Mouse (Mus musculus) neural tube, embryonic 12.5 days (tissue): ENCODE data around the gene Gm17387. TPM values are rescaled to one million over a fixed set of nuclear protein-coding genes. Genes with fewer than 3 reads are reported as not detected.

ENCODE experiments used
- ATAC-seq: fragments of 200-750 bp; cut with Nextera tagmentation; 2 replicates; pipeline ENCODE4 v1.8.0; 2017; ENCODE audit warnings: low read depth, mild to moderate bottlenecking, moderate TSS enrichment, moderate library complexity; ENCODE audit not compliant: low FRiP score
- H3K27ac ChIP-seq: fragments of 300-500 bp; sonication (generic); 2 replicates; pipeline ENCODE4 v1.5.1; 2016
- H3K27me3 ChIP-seq: fragments of 300-500 bp; sonication (generic); replicated peaks from 2 replicates; pipeline ENCODE4 v1.6.1; 2016; ENCODE audit warnings: mild to moderate bottlenecking
- H3K36me3 ChIP-seq: fragments of 300-500 bp; sonication (generic); 2 replicates; pipeline ENCODE4 v1.6.1; 2016; ENCODE audit warnings: mild to moderate bottlenecking
- H3K4me1 ChIP-seq: fragments of 300-500 bp; sonication (generic); 2 replicates; pipeline ENCODE4 v1.6.1; 2016
- H3K4me2 ChIP-seq: fragments of 300-500 bp; sonication (generic); replicated peaks from 2 replicates; pipeline ENCODE4 v1.6.1; 2016; ENCODE audit warnings: mild to moderate bottlenecking
- H3K4me3 ChIP-seq: fragments of 300-500 bp; sonication (generic); 2 replicates; pipeline ENCODE4 v1.5.1; 2016
- H3K9ac ChIP-seq: fragments of 300-500 bp; sonication (generic); 2 replicates; pipeline ENCODE4 v1.6.1; 2016; ENCODE audit warnings: mild to moderate bottlenecking
- H3K9me3 ChIP-seq: fragments of 300-500 bp; sonication (generic); 2 replicates; pipeline ENCODE4 v1.6.1; 2016; ENCODE audit warnings: mild to moderate bottlenecking
- WGBS: fragments of 180-500 bp; shearing (Covaris S2); methylation state at CpG from one replicate; pipeline ENCODE4 v1.1.7; 2016; 5-methylcytosine and 5-hydroxymethylcytosine counted together
- polyA plus RNA-seq: library from polyadenylated mRNA; unstranded; fragments of >200 nt; fragmentation: Nextera tagmentation; extraction: Ambion mirVana; gene quantifications from 2 replicates; pipeline ENCODE4 v1.2.1, GENCODE M21; 2016

Gene Gm17387
- polyA plus RNA-seq, 1 experiment from 2014 or later = not detected

- Histone ChIP-seq H3K4me1 (peaks cover 5% of the 10 kb centered on the region), H3K27me3 (no peaks in the 10 kb centered on the region), H3K9ac (no peak overlapping the region), H3K9me3 (no peaks in the 10 kb centered on the region), H3K4me3 (no peak overlapping the region), H3K36me3 (no peaks in the 10 kb centered on the region), H3K27ac (0 out of 2 replicates have a peak overlapping the region, but pooled peaks have one; percentile 7), H3K4me2 (peak overlapping the region; percentile 25; the same call in 1 of the 2 replicates)
- no peak for ATAC-seq
- WGBS = 46% methylated on average over 6 of the region's 9 CpGs
Measured at GRCm38 (mm10) chr7:141040867-141041606, 12.1 kb downstream of the Gm17387 start.

- Histone ChIP-seq H3K27me3 (no peaks in the 10 kb centered on the region), H3K4me2 (no peak overlapping the region), H3K27ac (0 out of 2 replicates have a peak overlapping the region, but pooled peaks have one; percentile 7), H3K9me3 (no peaks in the 10 kb centered on the region), H3K4me3 (no peak overlapping the region), H3K9ac (no peak overlapping the region), H3K36me3 (no peaks in the 10 kb centered on the region), H3K4me1 (peaks cover 5% of the 10 kb centered on the region)
- ATAC-seq = peak; percentile 70; the same call in 1 of the 2 replicates
- WGBS = 34% methylated on average over 5 of the region's 5 CpGs
Measured at GRCm38 (mm10) chr7:141041661-141042060, 12.7 kb downstream of the Gm17387 start.

DNA sequence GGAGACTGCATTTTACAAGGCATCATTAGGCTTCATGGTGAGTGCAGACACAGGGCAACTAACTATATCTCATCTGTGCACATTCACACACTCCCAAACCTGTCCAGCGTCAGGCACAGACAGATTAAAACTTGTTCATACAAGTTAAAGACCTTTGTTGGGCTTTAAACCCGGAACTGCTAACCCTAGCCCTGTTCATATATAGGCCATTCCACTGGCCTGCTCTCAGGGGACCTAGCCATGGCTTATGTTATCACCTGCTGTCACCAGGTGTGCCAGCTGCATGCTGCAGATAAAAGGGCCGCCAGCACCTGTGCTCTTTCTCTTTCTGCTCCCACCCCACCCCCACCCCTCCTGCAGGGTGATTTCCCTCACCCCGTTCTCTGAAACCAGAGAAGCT is 13.6 kb downstream of the Gm17387 start:
- H3K4me1 ChIP-seq = peaks cover 11% of the 10 kb centered on the region
- 54% methylated on average over 4 of the region's 4 CpGs for WGBS

GRCm38 (mm10) chr7:141046931-141047580 is 18.1 kb downstream of the Gm17387 start:
- ATAC-seq = no peak
- Histone ChIP-seq H3K4me2 (peak overlapping the region; percentile 74), H3K27me3 (no peaks in the 10 kb centered on the region), H3K9me3 (no peaks in the 10 kb centered on the region), H3K27ac (no peak overlapping the region), H3K9ac (no peak overlapping the region), H3K4me1 (peaks cover 17% of the 10 kb centered on the region), H3K36me3 (no peaks in the 10 kb centered on the region), H3K4me3 (no peak overlapping the region)
- 75% methylated on average over 6 of the region's 6 CpGs for WGBS

More for the DNA sequence above, 13.6 kb downstream of the Gm17387 start:
- H3K4me2 ChIP-seq = no peak overlapping the region
- H3K36me3 ChIP-seq = no peaks in the 10 kb centered on the region
- no peak for ATAC-seq
- no peaks in the 10 kb centered on the region for H3K9me3 ChIP-seq
- no peaks in the 10 kb centered on the region for H3K27me3 ChIP-seq
- no peak overlapping the region for H3K27ac ChIP-seq
- H3K9ac ChIP-seq = no peak overlapping the region
- H3K4me3 ChIP-seq = no peak overlapping the region

DNA sequence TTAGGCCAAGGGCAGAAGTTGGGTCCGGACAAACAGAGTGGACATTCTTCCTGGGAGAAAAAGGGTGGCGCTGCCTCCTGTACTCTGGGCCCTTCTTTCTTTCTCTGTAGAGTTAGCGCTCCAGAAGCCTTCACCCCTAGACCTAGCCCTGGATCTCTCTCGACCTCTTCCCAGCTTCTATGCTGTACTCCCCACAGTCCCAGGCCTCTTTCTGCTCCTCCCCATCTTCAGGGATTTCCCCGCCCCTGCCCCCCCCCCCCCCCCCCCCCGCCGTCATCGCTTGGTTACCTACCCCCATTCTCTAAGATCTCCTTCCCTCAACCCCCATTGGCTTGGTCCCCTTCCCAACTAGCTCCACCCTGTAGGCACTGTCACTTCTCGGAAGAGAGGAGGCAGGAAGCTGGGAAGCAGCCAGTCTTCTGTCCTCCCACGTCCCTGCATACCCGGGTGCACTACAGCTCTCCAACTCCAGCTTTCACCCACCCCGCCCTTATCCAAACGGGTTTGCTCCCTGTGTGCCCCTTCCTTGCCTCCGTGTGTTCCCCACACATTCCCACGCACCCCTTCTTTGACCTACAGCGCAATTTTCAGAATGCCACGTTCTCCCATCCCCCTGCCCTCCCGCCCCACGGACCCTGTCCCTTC is 18.8 kb downstream of the Gm17387 start:
- H3K4me3 ChIP-seq = peak overlapping the region; percentile 31
- 6% methylated on average over 15 of the region's 19 CpGs for WGBS
- H3K9ac ChIP-seq = peak overlapping the region; percentile 47
- peak; percentile 77 for ATAC-seq
- no peaks in the 10 kb centered on the region for H3K27me3 ChIP-seq
- no peaks in the 10 kb centered on the region for H3K9me3 ChIP-seq
- H3K4me2 ChIP-seq = peak overlapping the region; percentile 74
- H3K36me3 ChIP-seq = no peaks in the 10 kb centered on the region
- no peak overlapping the region for H3K27ac ChIP-seq
- peaks cover 17% of the 10 kb centered on the region for H3K4me1 ChIP-seq

- peak overlapping the region; percentile 31 for H3K4me3 ChIP-seq
- H3K4me1 ChIP-seq = peaks cover 17% of the 10 kb centered on the region
- WGBS = 11% methylated on average over 21 of the region's 21 CpGs
- H3K9me3 ChIP-seq = no peaks in the 10 kb centered on the region
- no peaks in the 10 kb centered on the region for H3K27me3 ChIP-seq
- H3K4me2 ChIP-seq = peak overlapping the region; percentile 74
- peak overlapping the region; percentile 47 for H3K9ac ChIP-seq
- H3K36me3 ChIP-seq = no peaks in the 10 kb centered on the region
- H3K27ac ChIP-seq = no peak overlapping the region
- peak; percentile 89 for ATAC-seq
Measured at GRCm38 (mm10) chr7:141048226-141049218, 19.6 kb downstream of the Gm17387 start.

DNA sequence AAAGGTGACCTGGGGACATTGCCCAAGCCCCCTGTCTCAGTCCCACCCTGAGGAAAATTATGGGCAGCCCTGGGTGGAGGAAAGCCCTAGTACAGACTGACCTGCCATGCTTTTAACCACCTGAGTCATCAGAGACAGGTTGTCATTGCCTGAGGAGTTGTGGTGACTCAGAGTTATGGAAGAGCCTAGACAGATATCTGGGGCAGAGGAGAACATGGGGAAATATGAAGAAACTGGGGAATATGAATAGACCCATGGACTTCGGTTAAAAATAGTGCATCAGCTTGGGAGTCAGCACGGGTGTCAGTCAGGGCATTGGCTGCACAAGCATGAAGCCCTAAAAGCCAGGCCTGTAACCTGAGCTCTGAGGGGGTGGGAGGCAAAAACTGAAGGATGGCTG is 20.4 kb downstream of the Gm17387 start:
- no peak overlapping the region for H3K9ac ChIP-seq

GRCm38 (mm10) chr7:141051060-141051685 is 22.2 kb downstream of the Gm17387 start:
- H3K27ac ChIP-seq = no peak overlapping the region
- no peaks in the 10 kb centered on the region for H3K27me3 ChIP-seq
- no peak for ATAC-seq
- no peak overlapping the region for H3K4me2 ChIP-seq
- H3K4me3 ChIP-seq = no peak overlapping the region
- H3K9ac ChIP-seq = no peak overlapping the region
- peaks cover 17% of the 10 kb centered on the region for H3K4me1 ChIP-seq
- H3K9me3 ChIP-seq = 0 out of 2 replicates have a peak, but pooled peaks cover 3% of the 10 kb centered on the region
- 72% methylated on average over 17 of the region's 17 CpGs for WGBS
- no peaks in the 10 kb centered on the region for H3K36me3 ChIP-seq

More for the DNA sequence above, 20.4 kb downstream of the Gm17387 start:
- no peaks in the 10 kb centered on the region for H3K27me3 ChIP-seq
- H3K27ac ChIP-seq = no peak overlapping the region
- H3K4me2 ChIP-seq = no peak overlapping the region
- ATAC-seq = no peak
- H3K4me3 ChIP-seq = no peak overlapping the region
- no peaks in the 10 kb centered on the region for H3K9me3 ChIP-seq
- H3K4me1 ChIP-seq = peaks cover 17% of the 10 kb centered on the region
- no peaks in the 10 kb centered on the region for H3K36me3 ChIP-seq
- WGBS = 78% methylated on average over 2 of the region's 2 CpGs

- Histone ChIP-seq H3K27ac (no peak overlapping the region), H3K27me3 (no peaks in the 10 kb centered on the region), H3K4me3 (no peak overlapping the region), H3K4me1 (peaks cover 15% of the 10 kb centered on the region), H3K4me2 (no peak overlapping the region), H3K9ac (no peak overlapping the region), H3K36me3 (no peaks in the 10 kb centered on the region), H3K9me3 (0 out of 2 replicates have a peak, but pooled peaks cover 3% of the 10 kb centered on the region)
- 84% methylated on average over 4 of the region's 4 CpGs for WGBS
- ATAC-seq = no peak
Measured at GRCm38 (mm10) chr7:141052016-141052415, 23.1 kb downstream of the Gm17387 start.

DNA sequence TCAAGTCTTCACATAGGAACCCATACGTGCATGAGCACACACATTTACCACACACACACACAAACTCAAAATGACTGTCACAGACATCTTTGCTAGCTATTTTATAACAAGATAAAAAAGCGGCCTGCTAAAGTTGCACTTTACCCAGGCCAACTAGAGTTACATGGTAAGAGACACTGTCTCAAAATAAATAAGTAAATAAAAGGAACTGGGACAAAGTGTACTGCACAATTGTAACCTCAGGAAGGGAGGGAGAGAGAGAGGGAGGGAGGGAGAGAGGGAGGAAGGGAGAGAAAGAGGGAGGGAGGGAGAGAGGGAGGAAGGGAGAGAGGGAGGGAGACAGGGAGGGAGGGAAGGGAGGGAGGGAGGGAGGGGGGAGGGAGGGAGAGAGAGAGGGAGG is 23.5 kb downstream of the Gm17387 start:
- H3K9me3 ChIP-seq = 0 out of 2 replicates have a peak, but pooled peaks cover 3% of the 10 kb centered on the region
- no peak overlapping the region for H3K4me3 ChIP-seq
- no peak overlapping the region for H3K27ac ChIP-seq
- no peak overlapping the region for H3K4me2 ChIP-seq
- H3K36me3 ChIP-seq = no peaks in the 10 kb centered on the region
- 85% methylated on average over 2 of the region's 2 CpGs for WGBS
- no peaks in the 10 kb centered on the region for H3K27me3 ChIP-seq
- no peak for ATAC-seq
- H3K9ac ChIP-seq = no peak overlapping the region
- peaks cover 11% of the 10 kb centered on the region for H3K4me1 ChIP-seq

GRCm38 (mm10) chr7:141055785-141056184 is 26.9 kb downstream of the Gm17387 start:
- H3K4me1 ChIP-seq = peaks cover 6% of the 10 kb centered on the region; the same call in 1 of the 2 replicates
- H3K4me2 ChIP-seq = no peak overlapping the region
- no peak overlapping the region for H3K27ac ChIP-seq
- H3K9ac ChIP-seq = no peak overlapping the region
- ATAC-seq = no peak
- H3K36me3 ChIP-seq = no peaks in the 10 kb centered on the region
- H3K4me3 ChIP-seq = no peak overlapping the region
- H3K27me3 ChIP-seq = no peaks in the 10 kb centered on the region
- WGBS = 82% methylated on average over 4 of the region's 4 CpGs
- 0 out of 2 replicates have a peak, but pooled peaks cover 3% of the 10 kb centered on the region for H3K9me3 ChIP-seq
